Mouse (Mus musculus): ENCODE measurements around the gene Mcts2.
A peak's percentile ranks its signal among the peaks of the same experiment; 100 is the strongest.
"Not testable (repeated sequence)": the region's sequence is repeated elsewhere in the genome, so short reads cannot be mapped to it uniquely, and the experiment has no call there.

The Mcts2 gene

GRCm38 (mm10) chr2:152686806-152687267 is at the start of gene Mcts2:
TSS of gene Mcts2 (plus strand) at chr2:152687035.
- DNase-seq (ENCODE audit: low spot score), result peak; percentile 95

- no peak for DNase-seq (ENCODE audit: low spot score)
Observed at GRCm38 (mm10) chr2:152637381-152637780, 49.5 kb upstream of the Mcts2 start.

GRCm38 (mm10) chr2:152638865-152639264 is 48.0 kb upstream of the Mcts2 start:
- no peak for DNase-seq (ENCODE audit: low spot score)

GRCm38 (mm10) chr2:152639406-152640113 is 47.3 kb upstream of the Mcts2 start:
- peak; percentile 33 for DNase-seq (ENCODE audit: low spot score)

GRCm38 (mm10) chr2:152652901-152653620 is 33.8 kb upstream of the Mcts2 start:
- no peak for DNase-seq (ENCODE audit: low spot score)

GRCm38 (mm10) chr2:152653874-152654715 is 32.7 kb upstream of the Mcts2 start:
- DNase-seq (ENCODE audit: low spot score), result peak; percentile 44

GRCm38 (mm10) chr2:152657398-152657797 is 29.4 kb upstream of the Mcts2 start:
- peak; percentile 22 for DNase-seq (ENCODE audit: low spot score)

- no peak for DNase-seq (ENCODE audit: low spot score)
Observed at GRCm38 (mm10) chr2:152661163-152661562, 25.7 kb upstream of the Mcts2 start.

- DNase-seq (ENCODE audit: low spot score), result not testable (repeated sequence)
Observed at GRCm38 (mm10) chr2:152666191-152666590, 20.6 kb upstream of the Mcts2 start.

GRCm38 (mm10) chr2:152669256-152669638 is 17.6 kb upstream of the Mcts2 start, which contains the start of gene H13:
TSS of gene H13 (plus strand) at chr2:152669461.
- peak; percentile 98 for DNase-seq (ENCODE audit: low spot score)

- peak; percentile 63 for DNase-seq (ENCODE audit: low spot score)
Observed at GRCm38 (mm10) chr2:152669639-152670484, 17.0 kb upstream of the Mcts2 start.

- no peak for DNase-seq (ENCODE audit: low spot score)
Observed at GRCm38 (mm10) chr2:152670983-152671641, 15.7 kb upstream of the Mcts2 start.

GRCm38 (mm10) chr2:152671642-152671999 is 15.2 kb upstream of the Mcts2 start:
- DNase-seq (ENCODE audit: low spot score), result peak; percentile 68

- DNase-seq (ENCODE audit: low spot score), result no peak
Observed at GRCm38 (mm10) chr2:152672166-152672565, 14.7 kb upstream of the Mcts2 start.

GRCm38 (mm10) chr2:152674148-152674547 is 12.7 kb upstream of the Mcts2 start:
- DNase-seq (ENCODE audit: low spot score), result no peak

GRCm38 (mm10) chr2:152675252-152675791 is 11.5 kb upstream of the Mcts2 start:
- no peak for DNase-seq (ENCODE audit: low spot score)

GRCm38 (mm10) chr2:152678302-152678701 is 8.5 kb upstream of the Mcts2 start:
- DNase-seq (ENCODE audit: low spot score), result peak; percentile 76

- DNase-seq (ENCODE audit: low spot score), result no peak
Observed at GRCm38 (mm10) chr2:152678925-152679324, 7.9 kb upstream of the Mcts2 start.

- no peak for DNase-seq (ENCODE audit: low spot score)
Observed at GRCm38 (mm10) chr2:152679701-152680355, 7.0 kb upstream of the Mcts2 start.

GRCm38 (mm10) chr2:152683086-152683485 is 3.7 kb upstream of the Mcts2 start:
- DNase-seq (ENCODE audit: low spot score), result no peak
